Mouse (Mus musculus) layer of hippocampus, adult 18-20 months (tissue): ENCODE results near the gene Ptcd1. TPM values are rescaled to one million over a fixed set of nuclear protein-coding genes. Genes with fewer than 3 reads are reported as not detected.
"Not testable (repeated sequence)": the region's sequence is repeated elsewhere in the genome, so short reads cannot be mapped to it uniquely, and the experiment has no call there.

ENCODE experiments used
- DNase-seq, 2 experiments: peaks; one replicate each; pipeline ENCODE4 v3.0.0; 2022; ENCODE audit warnings: low spot score in 2 of 2
- total RNA-seq, 2 experiments: library from RNA; stranded (reverse); gene quantifications; 2 replicates each; pipeline ENCODE4 v1.2.3; 2021

Gene Ptcd1
- total RNA-seq, 2 experiments from 2014 or later: 25.2 to 28.5 TPM

DNA sequence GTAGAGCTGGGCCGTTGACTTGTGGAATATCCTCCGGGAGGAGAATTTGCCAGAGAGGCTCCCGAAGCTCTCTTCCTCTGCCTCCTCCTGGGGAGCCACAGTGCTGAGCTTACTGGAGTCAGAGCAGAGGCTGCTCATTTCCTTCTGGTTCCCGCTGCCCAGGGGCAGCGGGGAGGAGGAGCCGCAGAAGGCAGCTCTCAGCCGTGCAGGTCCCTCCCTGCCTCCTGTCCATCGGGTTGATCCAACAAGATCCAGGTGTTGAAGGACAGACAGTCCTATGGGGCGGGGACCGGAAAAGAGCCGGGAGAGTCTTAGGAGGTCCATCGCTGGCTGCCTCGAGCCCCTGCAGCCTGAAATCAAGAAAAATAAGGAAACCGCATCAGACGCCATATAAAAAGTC lies 1.7 kb downstream of the Ptcd1 start:
- no peak for DNase-seq

DNA sequence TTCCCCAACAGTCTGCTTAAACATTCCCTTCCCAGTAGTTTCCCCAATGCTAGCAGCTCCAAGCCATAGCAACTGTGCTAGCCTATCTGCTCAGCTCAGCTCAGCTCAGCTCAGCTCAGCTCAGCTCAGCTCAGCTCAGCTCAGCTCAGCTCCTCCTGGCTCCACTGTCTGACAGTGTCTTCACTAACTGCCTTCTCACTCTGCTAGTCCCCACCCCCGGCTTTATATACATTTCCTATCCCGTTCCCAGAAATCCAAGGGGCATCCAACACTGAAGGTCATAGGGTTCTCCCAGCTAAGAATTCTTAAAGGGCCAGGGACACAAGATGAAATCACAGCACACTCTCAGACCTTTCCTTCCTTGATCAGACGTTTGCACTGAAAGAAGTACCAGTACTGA lies 2.2 kb downstream of the Ptcd1 start:
- DNase-seq: peak in 1 of 2 experiments; percentile 30

DNA sequence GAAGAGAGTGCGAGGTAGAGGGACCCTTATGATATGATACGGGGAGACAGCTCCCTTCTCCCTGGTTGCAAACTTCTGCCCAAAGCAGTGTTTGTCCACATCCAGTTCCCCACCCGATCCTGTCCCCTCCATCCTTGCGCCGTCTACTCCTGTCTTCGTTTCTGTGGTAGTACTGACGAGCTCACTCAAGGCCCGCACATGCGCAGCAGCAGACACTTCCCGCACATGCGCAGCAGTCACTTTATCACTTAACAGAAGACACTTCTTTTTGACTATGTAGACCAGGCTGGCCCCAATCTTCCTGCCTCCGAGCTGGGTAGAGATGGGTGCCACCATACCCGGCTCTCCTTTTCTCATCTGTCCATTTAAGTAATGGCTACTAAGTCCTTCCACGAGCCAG lies 5.5 kb downstream of the Ptcd1 start:
- no peak for DNase-seq

DNA sequence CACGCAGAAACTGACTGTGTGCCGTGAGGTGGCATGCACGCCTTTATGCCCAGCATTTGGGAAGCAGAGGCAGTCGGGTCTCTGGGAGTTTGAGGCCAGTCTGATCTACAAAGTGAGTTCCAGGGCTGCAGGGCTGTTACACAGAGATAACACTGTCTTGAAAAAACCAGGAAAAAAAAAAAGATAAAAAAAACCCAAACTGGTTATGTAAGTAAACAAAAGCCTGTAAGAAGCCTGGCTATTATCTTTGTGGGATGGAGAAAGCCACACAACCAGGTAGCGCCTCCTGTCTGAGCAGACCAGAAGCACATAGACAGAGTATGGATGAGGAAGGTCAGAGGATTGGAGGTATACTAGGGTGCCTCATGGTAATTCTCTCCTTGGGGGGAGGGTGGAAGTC lies 14.2 kb downstream of the Ptcd1 start:
- DNase-seq: no peak

DNA sequence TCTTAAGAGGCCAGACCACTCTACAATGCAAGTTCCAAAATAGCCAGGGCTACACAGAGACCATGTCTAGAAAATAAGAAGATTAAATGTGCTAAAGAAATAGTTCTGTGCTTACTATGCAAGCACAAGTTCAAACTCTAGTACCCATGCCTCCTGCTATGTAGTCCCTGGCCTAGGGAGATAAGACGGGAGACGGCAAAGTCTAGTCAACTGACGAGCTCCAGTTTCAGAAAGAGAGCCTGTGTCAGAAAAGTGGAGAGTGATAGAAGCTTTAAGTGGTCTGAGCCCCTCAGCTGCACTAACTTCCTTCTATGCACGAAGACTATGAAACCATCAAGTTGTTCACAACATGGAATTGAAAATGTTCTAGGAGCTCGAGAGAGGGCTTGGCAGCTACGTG lies 17.6 kb downstream of the Ptcd1 start:
- DNase-seq: no peak

DNA sequence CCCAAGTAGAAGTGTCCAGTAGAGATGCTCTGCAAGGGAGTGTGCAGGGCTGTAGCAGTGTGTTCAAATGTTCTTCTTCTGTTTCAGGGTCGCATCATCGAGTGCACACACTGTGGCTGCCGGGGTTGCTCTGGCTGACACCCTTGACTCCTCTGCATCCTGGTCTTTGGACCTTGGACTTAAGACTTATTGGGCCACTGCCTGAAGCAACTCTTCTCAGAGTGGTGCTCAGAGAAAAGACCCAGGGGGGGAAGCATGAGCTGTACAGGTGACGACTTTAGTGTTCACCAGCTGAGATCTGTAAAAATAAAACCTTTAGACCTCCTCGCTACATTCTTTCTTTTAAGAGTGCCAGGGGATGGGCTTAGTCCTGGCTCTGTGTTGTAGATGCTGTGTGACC lies 19.2 kb downstream of the Ptcd1 start:
- no peak for DNase-seq

DNA sequence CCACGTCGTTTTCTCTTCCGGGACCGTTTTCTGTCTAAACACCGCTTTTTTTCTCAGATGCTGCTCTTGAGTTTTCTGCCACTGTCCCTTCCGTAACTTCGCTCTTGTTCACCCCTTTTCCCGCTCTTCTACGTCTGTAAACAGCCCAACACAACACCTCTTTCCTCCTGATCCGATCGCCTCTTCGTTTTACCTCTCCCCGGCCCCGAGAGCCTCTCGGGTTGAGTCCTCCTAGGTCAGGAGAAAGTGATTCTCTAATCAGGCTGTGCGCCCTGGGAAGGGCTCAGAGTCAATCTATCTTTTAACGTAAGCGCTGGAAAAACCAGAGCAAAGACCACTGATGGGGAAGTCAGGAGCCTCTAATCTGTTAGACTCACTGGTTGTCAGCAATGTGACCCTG lies 26.3 kb downstream of the Ptcd1 start:
- no peak for DNase-seq

DNA sequence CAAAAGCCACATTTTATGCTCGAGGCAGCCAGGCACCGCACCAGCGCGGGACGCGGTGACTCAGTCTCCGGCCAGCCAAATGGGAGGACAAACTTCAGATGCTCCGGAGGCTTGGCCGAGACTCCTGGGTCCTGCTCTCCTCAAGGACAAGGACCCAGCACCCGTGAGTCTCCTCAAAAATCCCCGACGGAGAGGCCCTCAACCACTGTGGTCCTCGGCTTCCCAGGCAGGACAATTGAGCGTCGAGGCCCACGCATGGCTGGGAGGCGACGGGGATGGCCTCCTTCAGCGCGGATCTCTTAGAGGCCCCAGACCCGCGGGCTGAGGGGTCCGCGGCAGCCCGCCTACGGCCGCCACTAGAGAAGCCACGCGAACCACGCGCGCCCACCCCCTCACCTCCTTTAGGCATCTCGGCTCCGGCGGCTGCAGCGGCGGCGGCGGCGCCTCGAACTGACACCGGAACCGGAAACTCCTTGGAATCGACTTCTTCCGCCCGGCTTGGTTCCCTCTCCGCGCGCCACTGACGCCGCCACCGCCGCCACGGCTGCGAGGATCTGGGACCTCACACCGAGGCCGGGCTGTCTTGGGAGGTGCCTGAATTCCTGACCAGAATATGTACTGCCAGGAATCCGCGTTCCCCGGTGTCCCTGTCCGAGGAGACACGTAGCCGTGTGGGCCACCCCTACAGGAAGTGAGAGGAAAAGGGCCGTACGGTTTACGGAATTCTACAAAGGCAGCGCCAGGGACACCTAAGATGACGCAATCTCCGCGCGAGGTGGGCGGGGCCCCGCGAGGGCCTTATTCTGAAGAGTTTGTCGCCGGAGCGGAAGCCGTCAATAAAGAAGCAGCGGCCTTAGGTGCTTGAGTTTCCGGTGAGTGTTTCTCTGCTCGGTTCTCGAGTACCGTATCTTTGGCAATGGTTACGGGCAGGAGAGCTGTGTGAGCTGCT lies 27.1 kb downstream of the Ptcd1 start, which contains the start of the genes Pdap1 and Bud31:
TSS of gene Pdap1 (minus strand) at position 668 of the 949 bp plus-strand sequence.
TSS of gene Bud31 (plus strand) at position 792 of the 949 bp plus-strand sequence.
- DNase-seq: peak; percentile 96 to 97

DNA sequence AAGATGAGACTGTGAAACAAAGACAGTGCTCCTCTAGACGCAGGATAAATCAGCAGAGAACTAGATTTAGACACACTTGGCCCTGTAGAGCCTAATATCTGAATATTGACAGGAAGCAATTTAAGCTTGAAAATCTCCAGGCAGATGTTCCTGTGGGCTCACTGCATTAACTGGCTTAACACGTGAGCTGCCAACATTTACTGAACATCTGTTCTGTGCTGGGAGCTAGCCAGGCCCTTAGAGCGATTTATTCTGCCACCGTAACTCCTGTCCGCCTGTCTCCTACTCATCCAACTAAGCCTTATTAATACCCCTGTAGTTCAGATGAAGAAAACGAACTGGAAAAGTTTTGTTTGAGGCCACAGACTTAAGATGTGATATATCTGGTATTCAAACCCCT lies 28.1 kb downstream of the Ptcd1 start:
- DNase-seq: no peak

DNA sequence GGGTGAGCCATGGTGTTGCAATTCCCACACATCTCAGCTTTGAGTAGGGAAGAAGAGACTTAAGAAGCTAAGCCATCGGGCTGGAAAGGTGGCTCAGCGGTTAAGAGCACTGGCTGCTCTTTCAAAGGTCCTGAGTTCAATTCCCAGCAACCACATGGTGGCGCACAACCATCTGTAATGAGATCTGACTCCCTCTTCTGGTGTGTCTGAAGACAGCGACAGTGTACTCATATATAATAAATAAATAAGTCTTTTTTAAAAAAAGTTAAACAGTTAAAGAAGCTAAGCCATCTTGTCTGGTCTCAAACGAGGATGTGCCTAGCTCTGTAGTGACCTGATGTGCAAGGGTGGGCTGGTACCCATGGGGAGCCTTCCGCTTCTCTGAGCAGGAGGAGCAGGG lies 33.6 kb downstream of the Ptcd1 start:
- not testable (repeated sequence) for DNase-seq

DNA sequence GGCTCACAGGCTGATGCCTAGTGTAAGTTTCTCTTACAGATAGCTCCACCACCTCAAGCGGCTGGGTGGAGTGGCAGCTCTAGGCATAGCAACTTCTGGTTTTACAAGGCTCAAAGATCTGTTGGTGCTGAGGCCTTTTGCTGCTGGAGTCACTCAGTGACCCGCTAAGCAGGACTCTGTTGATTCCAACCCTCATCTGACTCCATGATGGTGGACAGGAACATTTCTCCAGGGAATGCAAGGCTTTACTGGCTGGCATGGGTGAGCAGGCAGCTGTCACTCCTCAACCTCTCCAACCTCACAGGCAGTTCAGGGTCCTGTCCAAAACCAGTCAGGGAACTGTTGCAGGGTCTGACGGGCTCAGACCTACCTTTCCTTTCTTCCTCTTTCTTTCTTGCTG lies 35.9 kb downstream of the Ptcd1 start:
- DNase-seq: no peak

DNA sequence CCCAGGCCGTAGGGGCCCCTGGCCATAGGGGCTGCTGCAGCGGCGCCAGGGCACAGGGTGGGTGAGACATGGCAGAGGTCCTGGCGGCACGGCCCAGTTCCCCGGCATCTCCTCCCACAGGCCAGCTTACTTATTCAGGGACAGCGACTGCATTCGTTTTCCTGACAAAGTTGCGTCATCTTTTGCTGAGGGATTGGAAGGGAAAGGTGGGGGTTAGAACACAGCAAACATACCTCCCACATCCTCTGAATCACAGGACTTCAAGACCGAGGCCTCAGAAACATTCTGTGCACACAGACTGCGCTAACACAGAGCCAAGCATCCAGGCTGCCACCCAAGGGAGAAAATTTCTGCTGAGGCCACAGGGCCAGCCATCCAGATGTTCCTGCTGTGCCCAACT lies 36.7 kb downstream of the Ptcd1 start:
- peak; percentile 70 to 82 for DNase-seq

DNA sequence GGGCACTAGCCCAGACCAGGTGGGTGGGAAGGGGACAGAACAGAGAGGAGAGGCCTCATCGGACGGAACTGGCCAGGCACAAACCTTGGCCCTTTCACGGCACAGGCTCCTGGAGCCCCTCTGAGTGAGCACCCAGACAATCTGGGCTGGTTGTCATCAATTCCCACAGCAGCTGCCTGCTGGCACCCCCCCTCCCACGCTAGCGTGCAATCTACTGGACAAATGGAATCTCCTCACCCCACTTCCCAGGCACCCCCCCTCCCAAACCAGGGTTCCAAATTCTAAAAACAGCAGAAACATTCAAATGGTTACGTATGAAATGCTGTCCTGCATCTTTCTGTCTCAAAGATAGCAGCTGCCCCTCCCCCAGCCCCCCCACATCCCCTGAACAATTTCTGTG lies 37.1 kb downstream of the Ptcd1 start:
- not testable (repeated sequence) for DNase-seq

DNA sequence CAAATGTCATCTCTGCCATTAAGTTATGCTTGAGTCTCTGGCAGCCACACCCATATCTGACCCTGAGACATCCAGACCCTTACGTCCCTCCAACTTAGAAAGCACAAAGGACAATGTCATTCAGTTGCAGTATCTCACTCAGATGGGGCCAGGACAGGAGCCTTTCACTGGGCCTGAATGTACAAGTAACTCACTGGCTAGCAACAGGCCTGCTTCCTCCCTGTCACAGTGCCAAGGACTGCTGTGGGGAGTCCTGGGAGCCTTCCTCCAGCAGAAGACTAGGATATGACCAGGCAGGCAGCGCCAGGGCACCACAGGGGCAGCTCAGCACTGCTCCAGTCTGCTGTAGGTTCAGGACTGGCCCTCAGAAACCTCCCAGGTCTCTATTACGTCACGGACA lies 37.8 kb downstream of the Ptcd1 start:
- DNase-seq: no peak

DNA sequence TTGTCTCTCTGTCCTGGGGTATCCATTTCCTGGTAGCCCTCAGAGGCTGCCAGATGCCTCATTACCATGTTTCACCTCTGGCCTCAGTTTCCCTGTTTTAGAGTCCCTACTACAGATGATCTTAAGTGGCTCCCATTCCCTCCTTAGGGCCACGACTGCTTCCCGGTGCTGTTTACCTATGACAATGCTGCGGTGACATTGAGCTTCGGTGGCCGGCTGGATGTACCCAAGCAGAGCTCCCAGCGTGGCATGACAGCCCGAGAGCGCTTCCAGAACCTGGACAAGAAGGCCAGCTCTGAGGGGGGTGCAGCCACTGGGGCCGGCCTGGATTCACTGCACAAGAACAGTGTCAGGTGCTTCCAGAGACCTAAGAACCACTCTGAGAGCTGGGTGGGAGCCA lies 40.3 kb downstream of the Ptcd1 start:
- no peak for DNase-seq

DNA sequence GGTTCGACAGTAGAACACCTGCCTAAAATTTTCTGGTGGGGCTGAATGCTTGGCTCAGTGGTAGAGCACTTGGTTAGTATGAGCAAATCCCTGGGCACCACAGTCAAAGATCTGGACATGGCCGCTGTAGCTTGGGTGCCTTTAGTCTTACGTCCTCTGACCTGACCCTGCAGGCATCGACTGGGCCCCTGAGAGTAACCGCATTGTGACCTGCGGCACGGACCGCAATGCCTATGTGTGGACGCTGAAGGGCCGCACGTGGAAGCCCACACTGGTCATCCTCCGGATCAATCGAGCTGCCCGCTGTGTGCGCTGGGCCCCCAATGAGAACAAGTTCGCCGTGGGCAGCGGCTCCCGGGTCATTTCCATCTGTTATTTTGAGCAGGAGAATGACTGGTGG lies 43.5 kb downstream of the Ptcd1 start:
- DNase-seq: no peak

DNA sequence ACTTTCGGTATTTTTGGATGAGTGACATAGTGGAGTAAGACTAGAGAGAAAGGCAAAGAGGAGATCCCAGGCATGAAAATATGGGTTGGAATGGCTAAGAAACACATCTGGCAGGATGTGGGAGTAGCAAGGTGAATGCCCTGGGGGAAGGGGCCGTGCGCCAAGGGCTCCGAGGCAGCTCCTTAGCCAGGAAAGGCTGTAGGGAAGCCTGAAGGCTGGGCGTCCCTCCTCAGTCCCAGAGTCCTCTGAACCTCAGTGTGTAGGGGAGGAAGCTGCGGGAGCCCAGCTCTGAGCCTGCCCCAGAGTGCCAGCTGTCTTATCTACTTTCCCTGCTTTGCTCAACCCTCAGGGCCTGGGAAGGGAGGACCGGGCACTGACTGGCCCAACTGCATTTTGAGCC lies 46.0 kb downstream of the Ptcd1 start:
- no peak for DNase-seq

DNA sequence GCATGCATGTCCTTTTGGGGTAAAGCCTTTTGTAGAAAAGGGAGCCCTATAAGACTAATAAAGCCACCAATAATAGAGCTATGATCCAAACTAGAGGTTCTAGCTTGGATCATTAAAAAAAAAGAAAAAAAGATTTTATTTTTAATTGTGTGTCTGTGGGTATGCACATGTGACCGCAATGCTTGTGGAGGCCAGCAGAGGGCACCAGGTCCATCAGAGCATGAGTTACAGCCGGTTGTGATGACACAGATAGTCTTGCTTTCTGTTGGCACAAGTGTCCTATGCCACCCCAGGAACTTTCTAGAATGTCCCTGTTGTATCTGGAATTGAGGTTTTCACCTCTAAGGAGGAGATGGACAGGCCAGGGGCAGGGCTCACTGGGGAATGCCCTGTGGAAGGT lies 47.5 kb downstream of the Ptcd1 start:
- no peak for DNase-seq

DNA sequence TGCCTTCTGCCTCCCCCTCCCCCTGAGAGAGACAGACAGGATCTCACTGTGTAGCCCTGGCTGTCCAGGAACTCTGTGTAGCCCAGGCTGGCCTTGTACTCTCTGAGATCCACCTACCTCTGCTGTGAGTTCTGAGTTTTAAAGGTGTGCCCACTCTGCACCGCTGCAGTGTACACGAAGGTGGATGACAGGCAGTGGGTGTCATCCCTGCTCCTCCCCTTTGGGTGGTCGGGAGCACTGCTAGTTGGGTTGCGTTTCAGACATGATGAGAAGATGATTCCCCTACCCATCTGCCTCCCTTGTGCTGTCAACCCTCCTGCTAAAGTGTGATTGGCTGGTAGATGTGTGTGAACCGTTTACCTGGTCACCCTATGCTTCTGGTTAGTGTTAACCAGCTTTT lies 48.4 kb downstream of the Ptcd1 start:
- DNase-seq: no peak

DNA sequence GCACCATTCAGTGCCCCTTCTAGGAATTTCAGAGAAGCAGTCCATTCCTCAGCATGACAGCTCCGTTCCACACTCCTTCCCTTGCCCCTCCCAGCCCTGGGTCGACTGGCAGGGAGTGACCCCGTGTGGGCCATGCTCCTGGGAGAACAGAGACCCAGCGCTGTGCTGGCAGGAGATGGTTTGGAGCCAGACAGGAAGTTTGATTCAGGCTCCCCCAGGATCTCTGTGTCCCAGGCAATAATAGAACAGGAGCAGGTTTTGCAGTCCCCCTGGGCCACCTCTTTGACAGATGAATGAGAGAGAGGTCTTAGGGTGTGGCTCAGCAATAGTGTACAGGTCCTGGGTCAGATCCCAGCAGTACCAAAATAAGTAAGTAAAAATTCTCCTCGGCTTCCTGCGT lies 48.9 kb downstream of the Ptcd1 start:
- no peak for DNase-seq

DNA sequence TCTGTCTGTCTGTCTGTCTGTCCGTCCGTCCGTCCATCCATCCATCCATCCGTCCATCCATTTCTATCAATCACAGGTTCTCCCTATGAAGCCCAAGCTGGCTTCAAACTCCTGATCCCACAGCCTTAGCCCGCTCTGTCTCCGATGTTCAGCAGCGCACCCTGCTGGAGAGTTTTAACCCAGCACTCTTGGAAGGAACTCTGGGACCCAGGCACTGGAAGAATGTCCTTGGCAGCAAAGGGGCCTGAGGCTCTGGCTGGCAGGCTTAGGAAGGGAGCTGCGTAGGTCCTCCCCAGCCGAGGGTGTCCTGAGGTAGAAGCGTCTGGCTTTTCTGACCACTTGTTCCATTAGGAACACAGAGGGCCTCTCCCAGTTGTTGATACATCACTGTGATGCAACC lies 50.0 kb downstream of the Ptcd1 start:
- peak in 1 of 2 experiments; percentile 62 for DNase-seq

DNA sequence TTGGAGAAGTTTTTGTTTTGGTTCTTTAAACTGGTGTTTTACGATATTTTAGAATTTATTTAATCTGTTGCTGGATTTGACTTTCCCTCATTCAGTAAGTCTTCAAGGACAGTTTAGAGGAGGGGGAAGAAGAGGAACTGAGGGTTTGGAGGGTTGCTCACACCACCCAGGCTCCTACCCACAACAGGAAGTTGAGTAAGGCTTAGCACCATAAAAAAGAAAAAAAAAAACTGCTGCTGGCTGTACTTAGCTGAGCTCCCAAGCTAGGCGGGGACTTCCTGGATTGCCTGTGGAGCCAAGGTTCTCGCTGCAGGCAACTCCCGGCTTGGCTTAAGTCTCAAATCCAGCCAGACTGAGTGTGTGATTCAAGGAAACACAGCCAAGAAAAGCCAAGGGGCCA lies 50.6 kb downstream of the Ptcd1 start:
- no peak for DNase-seq

DNA sequence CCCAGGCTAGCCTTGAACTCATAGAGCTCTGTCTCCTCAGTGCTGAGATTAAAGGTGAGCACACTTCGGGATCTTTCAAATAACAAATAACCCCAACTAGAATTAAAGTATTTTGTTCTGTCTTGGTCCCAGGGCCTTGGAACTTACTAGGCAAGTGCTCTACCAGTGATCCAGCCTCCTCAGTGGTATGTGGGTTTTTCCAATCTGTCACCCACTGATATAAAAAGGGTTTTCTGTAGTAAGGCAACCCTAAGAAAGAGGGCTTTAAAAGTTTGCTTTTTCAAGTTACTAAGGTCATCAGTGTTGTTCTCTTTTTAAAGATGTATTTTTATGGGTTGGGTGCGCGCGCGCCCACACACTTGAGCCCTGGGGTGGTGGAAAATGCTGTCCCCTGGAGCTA lies 51.2 kb downstream of the Ptcd1 start:
- DNase-seq: no peak
